Mouse (Mus musculus) stomach, postnatal 0 days (tissue): Measurements from ENCODE around the gene Egfl7.

Source experiments
- CTCF ChIP-seq: IDR thresholded peaks from 2 replicates; pipeline ENCODE4 v1.5.1; 2016; ENCODE audit warnings: antibody characterized with exemption, low read depth, mild to moderate bottlenecking, moderate library complexity
- EP300 ChIP-seq: optimal IDR thresholded peaks from 2 replicates; pipeline ENCODE3; 2016; ENCODE audit warnings: antibody characterized with exemption

GRCm38 (mm10) chr2:26573807-26574206, 6.0 kb upstream of the Egfl7 start:
- TF ChIP-seq CTCF (no peak), EP300 (no peak)
